11 mouse cellular contexts compared by ENCODE assay signal in the genomic region with DNA sequence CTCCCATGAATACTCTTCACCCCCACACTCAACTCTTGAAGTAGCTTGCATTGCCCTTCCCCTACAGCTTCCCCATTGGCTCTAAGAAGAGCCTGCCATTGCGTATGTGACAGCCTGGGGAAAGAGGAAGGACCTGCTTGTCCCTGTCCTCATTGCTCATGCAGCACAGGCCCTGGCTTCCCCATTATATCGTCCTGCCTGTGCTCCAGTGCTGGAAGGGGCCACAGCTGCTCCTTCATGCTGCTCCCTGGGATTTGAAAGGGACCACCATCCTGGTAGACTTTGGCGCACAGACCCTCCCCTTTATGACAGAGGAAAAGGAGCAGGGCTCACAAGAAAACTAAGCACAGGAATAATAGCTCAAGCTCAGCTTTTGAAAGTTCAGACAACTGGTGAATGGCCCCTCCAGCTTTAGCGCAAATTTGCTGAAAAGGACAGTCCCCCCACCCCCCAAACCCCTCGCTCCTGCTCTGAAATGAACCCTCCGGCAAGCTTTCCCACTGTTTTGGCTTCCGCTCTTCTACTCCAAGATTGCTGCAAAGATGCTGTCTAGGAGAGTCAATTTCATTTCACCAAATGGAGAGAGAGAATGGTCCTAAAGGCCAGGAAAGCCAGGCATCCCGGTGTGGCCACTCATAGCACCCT. TPM values are rescaled to one million over a fixed set of nuclear protein-coding genes. Genes with fewer than 3 reads are reported as not detected.
DNase-seq lines count a peak whose midpoint lies in the region; ATAC-seq lines count a peak whose summit lies in the region.
"Had no signal": no experiment of that assay in that cellular context is flagged by ENCODE, and none has a peak within 500 bp of the region (broad histone marks: within the 10 kb centered on the region; RNA-seq: fewer than 3 reads in every experiment).

No protein-coding gene starts in this region.

- H3K27ac ChIP-seq in midbrain, embryonic 12.5 days (replicated peaks): peak overlapping the region; percentile 83

- H3K36me3 ChIP-seq in midbrain, embryonic 12.5 days: no peaks in the 10 kb centered on the region

- no peaks in the 10 kb centered on the region for H3K9me3 ChIP-seq in midbrain, embryonic 12.5 days

- ATAC-seq in granulocyte monocyte progenitor cell, adult 5-6 weeks (replicated peaks; ENCODE audit: poor library complexity, severe bottlenecking): peak; percentile 95
- peak; percentile 95 for ATAC-seq in midbrain, embryonic 12.5 days (ENCODE audit: low FRiP score, low read depth)
- no peak for ATAC-seq in CD4-positive, CD25-positive, alpha-beta regulatory T cell, adult 4 months

- WGBS in midbrain, embryonic 12.5 days: 22% methylated on average over 8 of the region's 8 CpGs

- H3K4me2 ChIP-seq in midbrain, embryonic 12.5 days (replicated peaks): peak overlapping the region; percentile 40
- H3K4me2 ChIP-seq: lung, embryonic 14.5 days had no signal

- peaks cover 54% of the 10 kb centered on the region for H3K4me1 ChIP-seq in midbrain, embryonic 12.5 days

- no peaks in the 10 kb centered on the region for H3K27me3 ChIP-seq in midbrain, embryonic 12.5 days

- H3K9ac ChIP-seq in midbrain, embryonic 12.5 days (replicated peaks): no peak overlapping the region; the same call in 1 of the 2 replicates
- H3K9ac ChIP-seq: lung, embryonic 14.5 days had no signal

- peak; percentile 10 to 27 for DNase-seq in spleen, postnatal 36 days (ENCODE audit: low spot score in 2 of 2)
- no peak for DNase-seq in spleen, adult 12 weeks (ENCODE audit: low spot score)
- DNase-seq in cerebellum, adult 11 months: no peak
- no peak for DNase-seq in c-Kit-positive CD71-positive TER-119-positive erythroid progenitor cells, embryonic 14.5 days (ENCODE audit: low spot score)
- DNase-seq in thymus, postnatal 25 days: no peak
- DNase-seq: cerebellum, postnatal 14 days; kidney, postnatal 36 days had no signal

- no peak overlapping the region for H3K4me3 ChIP-seq in midbrain, embryonic 12.5 days

RNA-seq across cellular contexts. Expression of a gene that starts 22.7 kb away (rescaled TPM):
- total RNA-seq in granulocyte monocyte progenitor cell, adult 5-6 weeks (2014; fragmentation: Nextera tagmentation): 71.4 and 91.9 TPM in 2 replicates
- total RNA-seq in granulocyte monocyte progenitor cell, adult 5-6 weeks (2017): 143 and 157 TPM in 2 replicates
- 13.0 and 14.1 TPM in 2 replicates for polyA plus RNA-seq in midbrain, embryonic 12.5 days (2016; fragmentation: Nextera tagmentation; extraction: Ambion mirVana)
- polyA plus RNA-seq in CD4-positive, CD25-positive, alpha-beta regulatory T cell, adult 4 months (2017; shearing (Covaris generic)): 10 to 100 TPM; 14.2 to 14.7 TPM

Comparison
In these comparisons a context has a peak if more than half of its experiments do, and no peak if none do; other contexts are left out.
1. DNase-seq: peak in spleen, postnatal 36 days (2 of 2); none in spleen, adult 12 weeks (single experiment), cerebellum, adult 11 months (single experiment), c-Kit-positive CD71-positive TER-119-positive erythroid progenitor cells, embryonic 14.5 days (single experiment) and thymus, postnatal 25 days (single experiment).